Mouse (Mus musculus) G1E (cell line): Measurements from ENCODE around the gene Tfap2b.
A peak's percentile ranks its signal among the peaks of the same experiment; 100 is the strongest.

ENCODE experiments used
- CTCF ChIP-seq: IDR thresholded peaks from 2 replicates; pipeline ENCODE4 v1.5.1; 2012; ENCODE audit warnings: low read depth, low read length, inconsistent platforms, mixed read lengths
- POLR2AphosphoS5 ChIP-seq: IDR thresholded peaks from 2 replicates; pipeline ENCODE4 v1.6.1; 2012; ENCODE audit warnings: low read depth, low read length, inconsistent platforms; ENCODE audit not compliant: insufficient replicate concordance

DNA sequence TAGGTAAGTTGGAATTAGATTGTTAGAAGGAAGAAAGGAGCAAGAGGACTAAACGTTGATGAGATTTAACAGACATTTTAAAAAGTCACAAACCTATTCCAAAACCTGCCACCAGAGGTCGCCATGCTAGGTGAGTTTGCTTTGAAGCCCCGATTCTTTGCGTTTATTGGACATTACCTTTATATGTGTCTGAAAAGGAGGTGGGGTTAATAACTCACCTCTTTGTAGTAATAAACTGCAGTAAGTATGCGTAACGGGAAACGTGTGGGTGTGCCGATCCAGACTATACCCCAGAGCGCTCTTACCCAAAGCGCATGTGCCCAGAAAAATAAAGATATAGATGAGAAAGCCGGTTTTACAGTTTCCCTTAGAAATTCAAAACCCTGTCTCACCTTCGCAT lies 3.1 kb upstream of the Tfap2b start:
- peak; percentile 76 for TF ChIP-seq CTCF
- no peak for TF ChIP-seq POLR2AphosphoS5
